Mouse (Mus musculus) gonadal fat pad, adult 2 months (tissue): ENCODE measurements around the gene Cpt1c. TPM values are rescaled to one million over a fixed set of nuclear protein-coding genes. Genes with fewer than 3 reads are reported as not detected.
"Not testable (repeated sequence)": the region's sequence is repeated elsewhere in the genome, so short reads cannot be mapped to it uniquely, and the experiment has no call there.

Experiments
- DNase-seq: peaks from one replicate; pipeline ENCODE4 v3.0.0-alpha.2; 2012; ENCODE audit warnings: low read depth
- polyA plus RNA-seq: library from polyadenylated mRNA; depleted of rRNA; stranded (reverse); fragments of >200 nt; gene quantifications from 2 replicates; pipeline ENCODE4 v1.2.3, GENCODE M21; 2012; rRNA removed

Gene Cpt1c
- 17.1 and 17.9 TPM in 2 replicates for polyA plus RNA-seq

DNA sequence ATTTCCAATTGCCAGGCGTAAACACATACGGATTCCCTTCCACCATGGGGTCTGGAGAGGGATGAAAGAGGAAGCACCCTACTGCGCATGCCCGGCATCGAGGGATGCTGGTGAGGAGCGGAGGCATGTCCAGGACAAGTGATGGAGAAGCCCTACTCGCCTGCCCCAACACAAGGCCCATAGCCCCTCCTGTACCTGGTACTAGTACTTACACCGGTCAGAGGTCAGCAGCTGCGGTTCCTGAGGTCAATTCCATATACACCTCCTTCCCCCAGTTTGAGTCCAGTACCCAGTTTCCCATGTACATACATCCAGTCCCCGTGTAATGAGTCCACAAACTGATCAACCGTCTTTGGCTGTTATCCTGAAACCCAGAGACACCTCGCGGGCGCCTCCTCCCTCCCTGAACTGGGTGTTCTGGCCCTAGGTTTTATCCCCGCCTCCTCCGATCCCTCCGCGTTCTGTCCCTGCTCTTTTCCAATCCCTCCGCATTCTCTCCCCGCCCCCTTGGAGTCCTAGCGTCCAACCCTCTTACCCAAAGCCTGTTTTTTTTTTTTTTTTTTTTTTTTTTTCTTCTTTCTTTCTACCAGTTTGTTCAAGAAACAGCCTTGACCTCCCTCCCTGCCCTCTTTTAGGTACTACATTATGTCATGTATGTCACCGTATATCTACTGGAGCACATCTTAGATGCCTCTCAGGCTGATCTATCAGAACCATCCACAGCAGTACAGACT is at the start of gene Cpt1c:
Gene Cpt1c (minus strand): TSS at position 469 of the 734 bp plus-strand sequence.
- DNase-seq, result no peak

DNA sequence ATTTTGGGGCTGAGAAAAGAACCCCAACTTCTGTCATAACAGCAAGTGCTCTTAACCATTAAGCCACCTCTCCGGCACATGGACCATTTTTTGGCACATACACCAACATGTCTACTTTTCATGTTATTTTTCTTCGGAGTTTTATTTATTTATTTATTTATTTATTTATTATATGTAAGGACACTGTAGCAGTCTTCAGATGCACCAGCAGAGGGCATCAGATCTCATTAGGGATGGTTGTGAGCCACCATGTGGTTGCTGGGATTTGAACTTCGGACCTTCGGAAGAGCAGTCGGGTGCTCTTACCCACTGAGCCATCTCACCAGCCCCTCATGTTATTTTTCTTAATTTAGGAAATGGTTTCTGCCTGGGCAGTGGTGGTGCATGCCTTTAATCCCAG is 49.1 kb upstream of the Cpt1c start:
- DNase-seq, result not testable (repeated sequence)

DNA sequence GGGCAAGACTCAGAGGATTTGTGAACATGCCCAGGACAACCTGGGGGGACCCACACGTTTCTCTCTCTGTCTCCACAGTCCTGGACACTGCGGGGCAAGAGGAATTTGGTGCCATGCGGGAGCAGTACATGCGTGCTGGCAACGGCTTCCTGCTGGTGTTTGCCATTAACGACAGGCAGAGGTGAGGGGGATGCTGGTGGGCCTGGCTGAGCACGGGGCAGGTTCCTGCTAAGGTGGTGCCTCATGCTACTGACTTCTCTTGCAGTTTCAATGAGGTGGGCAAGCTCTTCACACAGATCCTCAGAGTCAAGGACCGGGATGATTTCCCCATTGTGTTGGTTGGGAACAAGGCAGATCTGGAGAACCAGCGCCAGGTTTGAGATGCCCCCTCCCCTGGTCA is 45.6 kb upstream of the Cpt1c start:
- no peak for DNase-seq

DNA sequence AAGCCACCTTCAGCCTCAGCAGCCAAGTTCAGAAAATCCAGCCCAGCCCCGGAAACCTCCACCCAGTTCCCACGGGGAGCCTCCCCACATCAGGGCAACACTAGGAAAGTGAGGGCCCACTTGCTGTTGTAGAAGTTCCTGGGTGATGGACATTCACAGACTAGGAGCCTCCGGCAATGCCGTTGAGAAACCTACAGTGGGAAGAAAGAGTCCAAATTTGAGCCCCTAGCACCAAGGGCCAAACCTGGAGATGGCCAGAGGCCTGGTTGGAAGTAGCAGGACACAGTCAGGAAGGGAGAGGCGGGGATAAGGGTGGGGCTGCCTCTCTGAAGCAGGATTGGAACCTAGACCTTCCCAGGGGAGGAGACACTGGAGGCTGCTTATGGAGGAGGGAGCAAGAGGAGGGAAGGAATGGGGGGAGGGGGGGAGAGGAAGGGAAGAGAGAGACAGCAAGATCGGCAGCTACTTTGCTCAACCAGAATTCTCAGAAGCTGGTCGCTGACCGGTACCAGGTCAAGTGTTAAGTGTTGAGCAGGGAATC is 44.5 kb upstream of the Cpt1c start:
- DNase-seq, result no peak

DNA sequence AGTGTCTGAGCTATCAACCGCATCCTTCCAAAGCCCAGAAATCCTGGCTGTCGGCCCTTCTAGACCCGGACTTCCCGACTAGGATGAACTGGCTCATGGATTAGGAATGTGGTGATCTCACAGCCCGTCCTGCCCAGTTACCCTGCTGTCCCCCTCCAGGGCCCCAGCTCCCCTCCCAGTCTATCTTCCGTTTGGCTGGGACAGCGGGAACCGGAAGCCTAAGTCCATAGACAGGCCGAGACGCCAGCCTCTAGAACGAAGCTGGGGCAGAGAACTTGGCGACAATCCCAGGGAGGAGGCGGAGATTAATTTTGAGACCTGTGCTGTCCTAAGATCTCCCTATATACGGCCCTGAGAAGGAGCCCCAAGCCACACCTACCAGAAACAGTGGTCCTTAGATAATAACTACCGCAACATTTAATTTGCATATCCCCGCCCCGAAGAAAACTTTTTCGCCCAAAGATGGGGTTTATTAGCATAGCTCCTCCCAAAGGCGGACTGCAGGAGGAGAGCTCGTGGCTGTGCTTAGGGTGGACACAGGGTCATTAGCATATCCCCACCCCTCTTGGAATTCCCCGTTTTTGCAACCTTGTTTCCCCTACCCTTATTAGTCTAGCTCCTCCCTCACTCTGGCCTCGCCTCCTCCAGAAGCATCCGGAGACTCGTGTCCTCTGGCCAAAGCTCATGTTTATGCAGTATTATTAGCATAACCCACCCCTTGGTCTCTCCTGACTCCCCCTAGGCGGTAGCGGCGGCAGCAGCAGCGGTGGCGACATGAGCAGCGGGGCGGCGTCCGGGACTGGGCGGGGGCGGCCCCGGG is 42.8 kb upstream of the Cpt1c start, which contains the start of gene Rras:
Gene Rras (plus strand): TSS at position 720 of the 820 bp plus-strand sequence.
- DNase-seq, result peak; percentile 98

DNA sequence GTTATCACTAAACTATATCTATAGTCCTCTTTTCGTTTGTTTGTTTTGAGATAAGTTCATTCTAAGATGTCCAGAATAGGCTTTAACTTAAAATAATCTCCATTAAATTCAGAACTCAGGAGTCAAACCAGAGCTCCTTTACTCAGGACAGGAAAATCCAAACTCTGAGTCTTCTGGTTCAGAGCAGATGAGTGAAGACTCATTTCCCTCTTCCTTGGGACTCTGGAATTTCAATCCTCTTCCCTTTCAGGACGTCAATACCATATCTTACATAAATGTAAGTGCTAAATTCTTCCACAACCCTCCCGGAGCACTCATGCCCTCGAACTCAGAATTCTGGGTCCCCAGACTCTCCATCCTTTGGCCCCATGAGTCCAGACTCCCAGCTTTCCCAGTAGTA is 42.1 kb upstream of the Cpt1c start:
- DNase-seq, result no peak

DNA sequence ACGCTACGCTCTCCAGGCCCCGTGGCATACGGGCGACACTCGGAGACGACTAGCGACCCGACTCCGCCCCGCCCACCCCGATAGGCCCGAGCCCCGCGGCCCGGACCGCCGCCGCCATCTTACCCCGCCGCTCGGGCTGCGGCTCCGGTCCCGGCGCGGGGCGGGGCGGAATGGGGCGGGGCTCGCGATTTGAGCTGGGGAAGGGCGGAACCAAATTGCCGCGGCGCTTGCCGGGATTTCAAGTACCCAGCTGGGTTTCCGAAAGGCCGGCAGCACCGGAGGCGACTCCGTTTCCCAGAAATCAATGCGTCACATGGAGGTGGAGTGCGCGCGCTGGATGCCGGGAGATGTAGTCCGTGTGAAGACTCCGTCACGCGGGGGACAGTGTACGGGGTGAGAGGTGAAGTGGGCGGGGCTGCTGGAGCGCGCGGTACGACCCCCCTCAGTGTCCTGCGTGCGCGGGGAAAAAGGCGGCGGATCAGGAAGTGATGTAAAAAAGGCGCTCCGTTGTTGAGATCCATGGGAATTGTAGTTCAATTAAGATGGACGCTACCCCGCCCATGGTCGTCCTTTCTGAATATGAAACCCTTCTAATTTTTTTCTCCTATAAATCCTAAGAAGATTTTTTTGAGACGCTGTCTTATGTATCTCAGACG is 41.4 kb upstream of the Cpt1c start, which contains the start of gene Scaf1:
Gene Scaf1 (minus strand): TSS at position 407 of the 656 bp plus-strand sequence.
- peak; percentile 93 for DNase-seq

DNA sequence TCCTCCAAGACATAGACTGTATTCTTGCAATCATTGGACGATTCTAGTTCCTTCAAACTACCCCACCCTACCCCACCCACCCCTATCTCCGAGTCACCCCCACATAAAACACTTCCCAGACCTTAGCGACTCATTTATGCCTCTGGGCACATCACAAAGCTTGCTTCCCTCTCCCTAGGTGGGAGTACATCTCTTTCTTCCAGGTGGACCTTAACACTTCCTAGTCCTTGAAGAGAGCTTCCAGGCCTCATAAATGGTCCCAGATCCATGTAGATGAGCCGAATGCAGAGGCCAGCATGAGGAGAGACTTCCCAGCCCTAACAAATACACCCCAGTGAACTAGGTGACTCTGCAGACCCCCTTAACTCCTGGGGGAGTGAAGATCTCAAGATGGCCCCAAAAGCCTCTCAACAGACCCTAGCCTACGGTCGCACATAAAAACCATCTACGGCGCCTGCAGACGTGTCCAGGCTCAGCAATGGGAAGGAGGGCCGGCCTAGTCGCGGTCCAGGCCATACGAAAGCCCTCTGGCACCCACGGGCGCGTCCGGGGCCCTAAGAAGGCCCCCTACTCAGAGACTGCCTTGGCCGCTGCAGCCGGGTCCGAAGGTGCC is 40.8 kb upstream of the Cpt1c start:
- no peak for DNase-seq

DNA sequence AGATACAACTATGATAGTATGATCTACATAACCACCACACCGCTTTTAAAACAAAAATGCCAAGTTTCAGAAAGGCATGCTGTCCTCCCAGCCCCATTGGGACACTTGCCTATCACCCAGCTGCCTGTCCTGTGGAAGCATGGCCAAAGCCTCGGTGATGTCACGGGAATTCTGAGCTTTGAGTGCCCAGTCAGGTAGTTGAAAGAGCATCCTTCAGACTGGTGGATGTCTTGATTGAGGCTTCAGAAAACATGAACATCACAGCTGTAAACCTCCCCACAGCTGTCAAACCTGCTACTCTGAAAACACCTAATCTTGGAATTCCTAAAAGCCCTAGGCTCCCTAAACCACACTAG is 39.4 kb upstream of the Cpt1c start:
- no peak for DNase-seq

DNA sequence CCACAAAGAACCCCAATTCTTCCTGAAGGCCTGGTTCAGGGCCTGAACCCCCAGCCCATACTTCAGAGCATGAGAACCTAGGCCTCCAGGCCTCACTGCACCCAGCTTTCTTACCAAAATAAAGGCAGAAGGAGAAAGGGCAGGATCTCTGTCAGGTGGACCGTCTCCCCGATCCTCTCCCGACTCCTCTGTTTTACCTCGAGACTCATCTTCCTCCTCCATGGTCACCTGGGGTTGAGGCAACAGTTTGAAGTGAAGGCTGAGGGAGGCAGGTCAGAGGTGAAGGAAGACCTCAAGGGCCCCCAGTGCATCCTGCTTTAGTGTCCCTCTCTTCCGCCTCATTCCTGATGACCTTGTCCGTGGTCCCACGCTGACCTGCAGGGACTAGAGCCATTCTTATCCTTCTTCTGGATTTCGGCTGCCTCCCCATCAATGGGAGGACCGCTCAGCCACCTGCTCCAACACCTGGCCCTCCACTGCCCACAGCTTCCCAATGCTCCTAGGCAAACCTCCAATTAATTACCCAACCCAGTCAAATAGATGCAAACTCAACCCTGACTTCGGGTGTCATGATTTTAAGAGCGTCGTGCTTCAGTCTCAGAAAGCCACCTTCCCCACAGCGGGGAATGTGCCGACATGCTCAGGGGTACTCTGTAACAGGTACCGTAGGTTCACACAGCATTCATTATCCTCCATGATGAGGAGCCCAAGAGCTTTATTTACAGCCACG is 38.9 kb upstream of the Cpt1c start:
- no peak for DNase-seq

DNA sequence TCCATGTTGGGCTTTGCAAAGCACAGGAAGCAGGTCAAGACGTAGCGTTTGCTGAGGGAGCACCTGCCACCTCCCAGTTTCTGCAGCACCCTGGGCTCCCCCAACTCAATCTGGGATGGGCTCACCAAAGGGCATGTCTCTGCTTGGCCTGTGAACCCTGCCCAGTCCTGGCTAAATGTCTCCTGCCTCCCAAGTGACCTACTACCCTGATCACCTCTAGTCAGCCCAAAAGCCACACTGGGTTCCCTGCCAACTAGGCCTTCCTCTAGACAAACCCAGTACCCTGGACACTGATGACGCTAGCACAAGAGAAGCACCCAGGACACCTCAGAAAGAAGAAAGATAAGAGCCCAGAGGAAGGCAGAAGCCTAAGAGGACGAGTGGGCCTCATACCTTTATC is 38.2 kb upstream of the Cpt1c start:
- no peak for DNase-seq

DNA sequence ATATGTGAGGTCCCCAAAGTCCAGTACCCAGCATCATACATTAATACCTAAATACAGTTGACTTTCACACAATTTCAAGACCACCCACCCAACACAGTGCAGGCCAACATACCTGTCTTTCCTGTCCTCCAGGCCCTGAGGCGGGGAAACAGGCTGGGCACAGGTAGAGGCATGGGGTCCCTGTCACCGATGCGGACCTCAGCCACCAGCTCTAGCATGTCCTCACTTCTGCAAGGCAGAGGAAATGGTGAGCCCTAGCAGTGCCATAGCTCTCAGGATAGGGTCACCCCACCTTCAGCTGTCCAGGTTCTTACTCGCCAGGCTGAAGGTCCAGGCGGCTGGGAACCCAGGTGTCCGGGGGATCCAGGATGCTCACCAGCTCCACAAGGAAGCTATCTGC is 37.4 kb upstream of the Cpt1c start:
- DNase-seq, result no peak

DNA sequence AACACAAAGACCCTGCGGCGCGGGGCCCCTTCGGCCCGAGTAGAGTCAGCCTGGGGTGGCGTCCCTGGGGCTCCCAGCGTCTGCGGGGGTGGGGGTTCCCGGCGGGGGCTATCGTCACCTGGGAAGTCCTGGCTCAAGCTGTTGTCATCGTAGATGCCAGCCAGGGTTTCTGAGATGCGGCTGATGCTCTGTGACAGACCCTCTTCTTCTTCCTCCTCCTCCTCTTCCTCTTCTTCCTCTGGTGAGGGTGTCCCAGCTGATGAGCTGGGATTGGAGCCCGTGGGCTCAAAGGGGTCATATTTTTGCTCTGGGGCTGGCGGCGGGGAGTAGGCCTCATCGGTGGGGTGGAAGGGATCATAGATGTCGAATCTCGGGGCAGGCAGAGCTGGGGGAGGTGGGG is 33.8 kb upstream of the Cpt1c start:
- no peak for DNase-seq

DNA sequence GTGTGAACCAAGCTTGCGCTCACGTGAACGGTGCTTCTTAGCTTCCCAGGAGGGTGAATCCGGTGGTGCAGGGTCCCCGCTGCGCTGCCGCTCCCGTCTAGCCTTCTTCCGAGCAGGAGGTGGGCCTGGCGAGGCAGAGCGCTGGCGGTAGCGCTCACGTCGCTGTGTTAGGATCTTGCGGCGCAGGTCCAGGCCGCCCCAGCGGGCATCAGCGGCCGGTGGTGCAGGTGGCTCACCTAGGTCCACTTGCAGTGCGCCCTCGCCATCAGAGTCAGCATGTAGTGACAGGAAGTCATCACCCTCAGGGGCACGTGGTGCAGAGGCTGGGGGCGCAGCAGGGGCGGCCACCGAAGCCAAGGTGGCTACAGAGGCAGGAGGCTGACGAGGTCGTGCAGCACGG is 33.2 kb upstream of the Cpt1c start:
- DNase-seq, result no peak

DNA sequence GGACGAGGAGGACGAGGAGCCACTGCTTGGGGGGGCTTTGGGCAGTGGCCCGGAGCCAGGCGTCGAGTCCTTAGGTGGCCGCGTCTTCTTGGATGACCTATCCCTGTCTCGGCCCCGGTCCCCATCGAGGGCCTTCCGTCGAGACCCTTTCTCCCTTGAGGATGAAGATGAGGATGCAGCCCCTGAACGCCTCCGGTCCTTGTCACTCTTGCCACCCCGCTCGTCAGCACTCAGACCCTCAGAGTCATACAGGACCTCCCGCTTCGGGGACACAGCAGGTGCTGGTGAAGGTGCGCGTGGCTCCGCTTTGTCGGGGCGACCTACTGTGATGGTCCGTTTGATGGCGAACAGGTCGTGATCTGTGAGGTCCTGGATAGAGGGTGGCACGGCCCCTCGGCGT is 32.5 kb upstream of the Cpt1c start:
- no peak for DNase-seq

DNA sequence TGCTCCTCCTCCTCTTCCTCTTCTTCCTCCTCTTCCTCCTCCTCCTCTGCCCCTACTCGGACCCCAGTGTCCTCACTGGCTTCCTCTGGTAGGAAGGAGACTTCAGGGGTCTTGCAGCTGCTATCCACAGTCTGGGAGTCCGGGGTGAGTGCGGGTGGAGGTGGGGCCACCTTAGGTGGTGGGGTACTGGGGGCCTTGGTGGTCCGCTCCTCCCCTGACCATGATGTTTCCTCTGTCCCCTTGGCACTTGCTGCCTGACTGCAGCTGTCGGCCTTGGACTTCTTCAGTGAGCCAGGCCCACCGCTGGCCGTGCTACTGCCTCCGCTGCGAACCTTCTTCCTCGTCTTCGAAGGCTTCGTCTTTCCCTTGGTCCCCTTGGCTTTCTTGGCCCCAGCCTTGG is 31.9 kb upstream of the Cpt1c start:
- DNase-seq, result no peak

DNA sequence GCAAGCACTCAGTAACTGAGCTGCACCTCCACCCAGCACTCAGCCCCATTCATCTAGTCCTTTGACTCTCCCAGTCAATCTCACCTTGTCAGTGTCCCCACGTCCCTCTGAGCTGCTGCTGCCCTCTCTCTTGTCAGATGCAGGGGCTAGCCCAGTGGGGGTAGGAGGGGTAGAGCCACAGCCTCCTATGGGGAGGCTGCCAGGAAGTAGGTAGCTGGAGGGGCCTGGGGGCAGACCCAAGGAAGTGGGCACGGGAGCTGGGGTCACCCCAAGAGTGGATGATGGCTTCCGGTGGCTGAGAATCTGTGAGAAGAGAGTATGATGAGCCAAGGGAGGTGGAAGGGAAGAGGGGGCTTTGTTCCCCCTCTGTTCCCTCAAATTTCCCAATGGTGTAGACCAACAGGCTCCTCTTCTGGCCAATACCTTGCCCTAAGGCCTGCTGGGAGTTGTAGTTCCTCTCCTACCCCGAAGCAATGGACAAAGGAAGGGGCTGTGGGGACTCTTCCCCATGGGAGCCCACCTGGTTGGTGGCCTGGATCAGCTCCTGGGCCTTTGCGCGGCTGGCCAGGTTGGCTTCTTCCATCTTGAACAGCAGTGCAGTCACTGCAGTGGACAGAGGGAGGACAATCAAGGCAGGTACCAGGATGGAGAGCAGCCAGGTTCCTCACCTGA is 30.8 kb upstream of the Cpt1c start:
- DNase-seq, result no peak

DNA sequence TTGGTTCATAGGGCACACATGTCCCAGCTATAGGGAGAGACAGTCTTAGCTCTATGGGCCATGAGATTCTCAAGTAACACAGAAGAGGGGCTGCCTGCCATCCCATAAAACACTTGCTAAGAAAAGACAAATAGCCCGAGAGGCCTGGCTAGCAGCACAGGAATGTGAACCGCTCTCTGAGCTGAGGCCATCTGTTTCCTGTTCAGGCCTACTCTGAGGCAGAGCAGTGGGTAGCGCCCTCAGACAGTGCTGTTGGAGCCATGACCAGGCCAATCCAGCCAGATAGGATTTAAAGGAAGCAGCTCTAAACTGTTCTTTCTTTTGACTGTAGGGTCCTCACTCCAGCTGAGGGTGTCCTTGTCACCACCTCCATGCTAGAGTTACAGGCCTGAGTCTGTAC is 29.9 kb upstream of the Cpt1c start:
- no peak for DNase-seq

DNA sequence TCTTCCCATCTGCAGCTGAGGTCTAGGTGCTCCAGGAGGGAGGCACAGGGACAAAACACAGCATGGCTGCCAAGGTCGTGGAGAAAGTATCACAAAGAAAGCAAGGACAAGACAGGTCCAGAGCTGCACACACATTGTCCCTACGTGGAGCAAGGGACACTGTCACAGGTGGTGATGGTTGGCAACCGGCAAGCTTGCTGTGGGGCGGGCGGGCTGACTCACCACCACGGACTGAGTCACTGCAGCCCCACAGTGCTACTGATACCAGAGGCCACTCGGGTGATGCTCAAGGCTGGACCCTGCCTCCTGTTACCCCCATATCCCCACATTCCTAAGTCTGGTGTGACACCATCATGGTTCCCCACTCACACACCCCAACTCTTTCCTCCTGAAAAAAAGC is 27.8 kb upstream of the Cpt1c start:
- no peak for DNase-seq

DNA sequence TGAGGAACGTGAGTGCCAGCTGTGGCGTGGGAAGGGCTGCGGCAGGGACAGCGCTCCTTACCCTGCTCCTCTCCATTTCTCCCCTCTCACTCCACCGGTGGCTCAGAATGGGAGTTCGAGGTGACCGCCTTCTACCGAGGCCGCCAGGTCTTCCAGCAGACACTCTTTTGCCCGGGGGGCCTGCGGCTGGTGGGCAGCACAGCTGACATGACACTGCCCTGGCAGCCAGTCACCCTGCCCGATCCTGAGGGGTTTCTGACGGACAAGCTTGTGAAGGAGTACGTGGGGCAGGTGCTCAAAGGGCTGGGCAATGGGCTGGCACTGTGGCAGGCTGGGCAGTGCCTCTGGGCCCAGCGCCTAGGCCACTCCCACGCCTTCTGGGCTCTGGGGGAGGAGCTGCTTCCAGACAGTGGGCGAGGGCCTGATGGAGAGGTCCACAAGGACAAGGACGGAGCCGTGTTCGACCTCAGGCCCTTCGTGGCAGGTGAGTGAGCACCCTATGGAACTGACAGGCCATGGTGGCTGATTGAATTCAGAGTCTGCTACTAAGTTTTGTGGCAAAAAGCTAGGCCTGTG is 26.0 kb upstream of the Cpt1c start:
- no peak for DNase-seq
